Mouse (Mus musculus) ES-E14 (cell line): ENCODE measurements around the gene Grk2. TPM values are rescaled to one million over a fixed set of nuclear protein-coding genes. Genes with fewer than 3 reads are reported as not detected.
"Not testable (repeated sequence)": the region's sequence is repeated elsewhere in the genome, so short reads cannot be mapped to it uniquely, and the experiment has no call there.

Source experiments
- DNase-seq: peaks from one replicate; pipeline ENCODE4 v3.0.0-alpha.2; 2013; ENCODE audit warnings: low read depth, low spot score
- H3K27ac ChIP-seq: 2 replicates; pipeline ENCODE4 v1.5.1; 2012; ENCODE audit warnings: low read depth, mild to moderate bottlenecking, low read length, moderate library complexity, mixed read lengths; ENCODE audit not compliant: poor library complexity, insufficient read depth, severe bottlenecking
- H3K36me3 ChIP-seq: 2 replicates; pipeline ENCODE4 v1.6.1; 2012; ENCODE audit warnings: mild to moderate bottlenecking, low read length, moderate library complexity, mixed read lengths; ENCODE audit not compliant: control insufficient read depth, poor library complexity, insufficient read depth, severe bottlenecking
- H3K4me1 ChIP-seq, 2 experiments: fragments of 150-350 bp in 1 of 2; sonication (generic) in 1 of 2; 2 replicates each; pipeline ENCODE4 v1.6.1; 2012; ENCODE audit warnings: low read length in 2 of 2, mild to moderate bottlenecking in 1 of 2, mixed read lengths in 1 of 2; ENCODE audit not compliant: control insufficient read depth in 2 of 2, insufficient read depth in 2 of 2, poor library complexity in 1 of 2
- H3K4me3 ChIP-seq, 2 experiments: fragments of 150-350 bp in 1 of 2; sonication (generic) in 1 of 2; 2 replicates each; pipeline ENCODE4 v1.5.1; 2012; ENCODE audit warnings: low read length in 2 of 2, low read depth in 1 of 2, mild to moderate bottlenecking in 1 of 2, mixed read lengths in 1 of 2; ENCODE audit not compliant: insufficient read depth in 1 of 2, poor library complexity in 1 of 2, severe bottlenecking in 1 of 2
- H3K9ac ChIP-seq: 2 replicates; pipeline ENCODE4 v1.6.1; 2012; ENCODE audit warnings: low read depth, mild to moderate bottlenecking, low read length, mixed read lengths; ENCODE audit not compliant: poor library complexity, insufficient read depth, severe bottlenecking
- H3K9me3 ChIP-seq: fragments of 150-350 bp; sonication (generic); 2 replicates; pipeline ENCODE4 v1.6.1; 2012; ENCODE audit warnings: low read depth, mild to moderate bottlenecking, low read length; ENCODE audit not compliant: control insufficient read depth, insufficient read depth
- CHD2 ChIP-seq: IDR thresholded peaks from 2 replicates; pipeline ENCODE4 v1.6.1; 2014; ENCODE audit warnings: mild to moderate bottlenecking, low read depth, low read length, inconsistent platforms
- HCFC1 ChIP-seq: IDR thresholded peaks from 2 replicates; pipeline ENCODE4 v1.6.1; 2012; ENCODE audit warnings: low read length, inconsistent platforms, borderline replicate concordance; ENCODE audit not compliant: insufficient read depth
- MAFK ChIP-seq: IDR thresholded peaks from 2 replicates; pipeline ENCODE4 v1.6.1; 2014; ENCODE audit warnings: mild to moderate bottlenecking, low read depth, low read length, inconsistent platforms; ENCODE audit not compliant: insufficient read depth
- ZC3H11A ChIP-seq: IDR thresholded peaks from 2 replicates; pipeline ENCODE4 v1.6.1; 2012; ENCODE audit warnings: low read depth, mild to moderate bottlenecking, inconsistent platforms, low read length, borderline replicate concordance
- ZNF384 ChIP-seq: IDR thresholded peaks from 2 replicates; pipeline ENCODE4 v1.6.1; 2012; ENCODE audit warnings: low read depth, low read length, inconsistent platforms
- in situ Hi-C, 2 experiments: fragments of 600-800 bp; cut with MboI; formaldehyde crosslinking; loops; one replicate each; pipeline ENCODE4 v1.15.1; 2025; ENCODE audit warnings: low sequenced_read_pairs in 2 of 2, inconsistent platforms in 1 of 2; ENCODE audit not compliant: unreplicated experiment in 2 of 2
- total RNA-seq: library from RNA; depleted of rRNA; stranded (reverse); fragments of 300-350 nt; gene quantifications from 2 replicates; pipeline ENCODE4 v1.2.3, GENCODE M21; 2012

Gene Grk2
- total RNA-seq, 1 experiment, result 56.1 TPM

- DNase-seq, result peak; percentile 95
- H3K27ac ChIP-seq, result no peak overlapping the region
- no peaks in the 10 kb centered on the region for H3K9me3 ChIP-seq
- TF ChIP-seq ZNF384 (no peak), CHD2 (no peak), ZC3H11A (peak; percentile 68; the same call in 1 of the 2 replicates), MAFK (no peak), HCFC1 (peak; percentile 99)
- H3K4me3 ChIP-seq, result peak overlapping the region; percentile 45 to 73
- H3K36me3 ChIP-seq, result no peaks in the 10 kb centered on the region
- in situ Hi-C loops, result no loop called here
- H3K9ac ChIP-seq, result peak overlapping the region; percentile 65
- H3K4me1 ChIP-seq, result peaks cover 0 to 2% of the 10 kb centered on the region in 2 experiments; a peak in 1 of 4 replicates
Observed at GRCm38 (mm10) chr19:4257216-4257896, 48.7 kb downstream of the Grk2 start.

- peaks cover 0 to 2% of the 10 kb centered on the region in 2 experiments; a peak in 1 of 4 replicates for H3K4me1 ChIP-seq
- H3K27ac ChIP-seq, result no peak overlapping the region
- H3K9me3 ChIP-seq, result no peaks in the 10 kb centered on the region
- no peak overlapping the region for H3K9ac ChIP-seq
- no peaks in the 10 kb centered on the region for H3K36me3 ChIP-seq
- peak; percentile 56 for DNase-seq
- H3K4me3 ChIP-seq, result no peak overlapping the region
- in situ Hi-C loops, result no loop called here
- peak; percentile 26; the same call in 1 of the 2 replicates for TF ChIP-seq ZC3H11A
- TF ChIP-seq MAFK, result no peak
Observed at GRCm38 (mm10) chr19:4255583-4256162, 50.3 kb downstream of the Grk2 start.

- no peak overlapping the region for H3K9ac ChIP-seq
- H3K4me3 ChIP-seq, result no peak overlapping the region
- no peak overlapping the region for H3K27ac ChIP-seq
- peaks cover 0 to 2% of the 10 kb centered on the region in 2 experiments; a peak in 1 of 4 replicates for H3K4me1 ChIP-seq
- no peaks in the 10 kb centered on the region for H3K9me3 ChIP-seq
- no peaks in the 10 kb centered on the region for H3K36me3 ChIP-seq
- no peak for TF ChIP-seq ZC3H11A
- TF ChIP-seq ZNF384, result no peak
- no peak for TF ChIP-seq HCFC1
- no peak for TF ChIP-seq MAFK
- TF ChIP-seq CHD2, result no peak
- no peak for DNase-seq
- in situ Hi-C loops, result no loop called here
Observed at GRCm38 (mm10) chr19:4254230-4254629, 51.8 kb downstream of the Grk2 start.

GRCm38 (mm10) chr19:4248683-4249082 is 57.3 kb downstream of the Grk2 start:
- DNase-seq, H3K9ac ChIP-seq, in situ Hi-C loops, H3K4me1 ChIP-seq, H3K27ac ChIP-seq, H3K9me3 ChIP-seq, H3K36me3 ChIP-seq, H3K4me3 ChIP-seq: not testable (repeated sequence)

- no peaks in the 10 kb centered on the region for H3K36me3 ChIP-seq
- H3K27ac ChIP-seq, result no peak overlapping the region
- H3K4me3 ChIP-seq, result no peak overlapping the region
- H3K4me1 ChIP-seq, result no peaks in the 10 kb centered on the region
- H3K9me3 ChIP-seq, result no peaks in the 10 kb centered on the region
- TF ChIP-seq ZC3H11A (no peak), ZNF384 (no peak), CHD2 (no peak), HCFC1 (no peak)
- no peak overlapping the region for H3K9ac ChIP-seq
- in situ Hi-C loops, result no loop called here
- DNase-seq, result no peak
Observed at GRCm38 (mm10) chr19:4247010-4247409, 59.0 kb downstream of the Grk2 start.
